Mouse (Mus musculus) lung, embryonic 14.5 days (tissue): ENCODE data around the gene Ror1. TPM values are rescaled to one million over a fixed set of nuclear protein-coding genes. Genes with fewer than 3 reads are reported as not detected.

Source experiments
- ATAC-seq: fragments of 200-750 bp; cut with Nextera tagmentation; 2 replicates; pipeline ENCODE4 v1.8.0; 2017; ENCODE audit warnings: mild to moderate bottlenecking, moderate TSS enrichment, moderate library complexity; ENCODE audit not compliant: insufficient read depth
- DNase-seq: peaks from one replicate; pipeline ENCODE4 v3.0.0-alpha.2; 2015
- H3K27ac ChIP-seq: fragments of 300-500 bp; sonication (generic); 2 replicates; pipeline ENCODE4 v1.5.1; 2014; ENCODE audit warnings: low read depth, mild to moderate bottlenecking, moderate library complexity
- H3K27me3 ChIP-seq: fragments of 300-500 bp; sonication (generic); 2 replicates; pipeline ENCODE4 v1.6.1; 2014; ENCODE audit warnings: low read length, control low read depth; ENCODE audit not compliant: insufficient read depth
- H3K36me3 ChIP-seq: fragments of 300-500 bp; sonication (generic); 2 replicates; pipeline ENCODE4 v1.6.1; 2014; ENCODE audit warnings: control low read depth; ENCODE audit not compliant: insufficient read depth
- H3K4me1 ChIP-seq: fragments of 300-500 bp; sonication (generic); 2 replicates; pipeline ENCODE4 v1.6.1; 2014; ENCODE audit warnings: antibody characterized with exemption, control low read depth; ENCODE audit not compliant: insufficient read depth
- H3K4me2 ChIP-seq: fragments of 300-500 bp; sonication (generic); 2 replicates; pipeline ENCODE4 v1.6.1; 2014; ENCODE audit warnings: mild to moderate bottlenecking
- H3K4me3 ChIP-seq: fragments of 300-500 bp; sonication (generic); 2 replicates; pipeline ENCODE4 v1.5.1; 2014; ENCODE audit warnings: low read depth, low read length
- H3K9ac ChIP-seq: fragments of 300-500 bp; sonication (generic); 2 replicates; pipeline ENCODE4 v1.6.1; 2014
- H3K9me3 ChIP-seq: fragments of 300-500 bp; sonication (generic); 2 replicates; pipeline ENCODE4 v1.6.1; 2016; ENCODE audit warnings: low read depth, low read length, control low read depth
- CTCF ChIP-seq: IDR thresholded peaks from 2 replicates; pipeline ENCODE4 v1.5.1; 2016; ENCODE audit warnings: antibody characterized with exemption, low read depth
- WGBS: fragments of 180-500 bp; shearing (Covaris S2); extraction: QIAGEN DNeasy Blood & Tissue Kit; methylation state at CpG from one replicate; pipeline ENCODE4 v1.1.7; 2014; 5-methylcytosine and 5-hydroxymethylcytosine counted together
- polyA plus RNA-seq: library from polyadenylated mRNA; unstranded; fragments of >200 nt; fragmentation: Nextera tagmentation; extraction: Ambion mirVana; gene quantifications from 2 replicates; pipeline ENCODE4 v1.2.1, GENCODE M21; 2014

Ror1 gene
- polyA plus RNA-seq, 1 experiment from 2014 or later = 23.8 TPM

GRCm38 (mm10) chr4:100126531-100127310 lies 31.1 kb downstream of the Ror1 start:
- whole genome bisulfite sequencing = 62% methylated on average over 12 of the region's 12 CpGs
- H3K4me2 ChIP-seq = no peak overlapping the region
- DNase-seq (no peak), ATAC-seq (no peak)
- no peaks in the 10 kb centered on the region for H3K9me3 ChIP-seq
- H3K9ac ChIP-seq = no peak overlapping the region
- no peak for TF ChIP-seq CTCF
- H3K36me3 ChIP-seq = peaks cover 8% of the 10 kb centered on the region
- H3K27me3 ChIP-seq = no peaks in the 10 kb centered on the region
- no peak overlapping the region for H3K4me3 ChIP-seq
- peaks cover 33% of the 10 kb centered on the region for H3K4me1 ChIP-seq
- peak overlapping the region; percentile 12; the same call in 1 of the 2 replicates for H3K27ac ChIP-seq

- H3K36me3 ChIP-seq = peaks cover 8% of the 10 kb centered on the region
- H3K4me3 ChIP-seq = no peak overlapping the region
- H3K9ac ChIP-seq = no peak overlapping the region
- no peaks in the 10 kb centered on the region for H3K27me3 ChIP-seq
- no peak for TF ChIP-seq CTCF
- H3K9me3 ChIP-seq = no peaks in the 10 kb centered on the region
- no peak overlapping the region for H3K4me2 ChIP-seq
- H3K27ac ChIP-seq = peak overlapping the region; percentile 62
- H3K4me1 ChIP-seq = peaks cover 35% of the 10 kb centered on the region
- ATAC-seq = 0 out of 2 replicates have a peak, but pooled peaks have one; percentile 9
- DNase-seq = no peak
- WGBS = 81% methylated on average over 12 of the region's 12 CpGs
Measured at GRCm38 (mm10) chr4:100128026-100128922, 32.7 kb downstream of the Ror1 start.

- Histone ChIP-seq H3K4me2 (peak overlapping the region; percentile 4; the same call in 1 of the 2 replicates), H3K4me1 (peaks cover 35% of the 10 kb centered on the region), H3K4me3 (no peak overlapping the region), H3K27me3 (no peaks in the 10 kb centered on the region), H3K9me3 (no peaks in the 10 kb centered on the region), H3K9ac (no peak overlapping the region), H3K27ac (peak overlapping the region; percentile 62), H3K36me3 (peaks cover 8% of the 10 kb centered on the region; the same call in 1 of the 2 replicates)
- no peak for TF ChIP-seq CTCF
- ATAC-seq = peak; percentile 56; the same call in 1 of the 2 replicates
- peak; percentile 90 for DNase-seq
- WGBS = 28% methylated on average over 5 of the region's 5 CpGs
Measured at GRCm38 (mm10) chr4:100129201-100129600, 33.6 kb downstream of the Ror1 start.

- TF ChIP-seq CTCF = no peak
- peaks cover 35% of the 10 kb centered on the region for H3K4me1 ChIP-seq
- no peaks in the 10 kb centered on the region for H3K27me3 ChIP-seq
- ATAC-seq (no peak; the same call in 1 of the 2 replicates), DNase-seq (peak; percentile 79)
- H3K27ac ChIP-seq = no peak overlapping the region
- no peak overlapping the region for H3K4me3 ChIP-seq
- no peak overlapping the region for H3K9ac ChIP-seq
- H3K4me2 ChIP-seq = no peak overlapping the region
- WGBS = 58% methylated on average over 3 of the region's 3 CpGs
- H3K36me3 ChIP-seq = peaks cover 8% of the 10 kb centered on the region; the same call in 1 of the 2 replicates
- no peaks in the 10 kb centered on the region for H3K9me3 ChIP-seq
Measured at GRCm38 (mm10) chr4:100130771-100131475, 35.3 kb downstream of the Ror1 start.

GRCm38 (mm10) chr4:100131488-100131887 lies 35.9 kb downstream of the Ror1 start:
- no peaks in the 10 kb centered on the region for H3K27me3 ChIP-seq
- 81% methylated on average over 2 of the region's 2 CpGs for WGBS
- H3K4me2 ChIP-seq = no peak overlapping the region
- no peak for ATAC-seq
- no peak overlapping the region for H3K27ac ChIP-seq
- no peaks in the 10 kb centered on the region for H3K9me3 ChIP-seq
- no peak for DNase-seq
- no peak for TF ChIP-seq CTCF
- H3K4me1 ChIP-seq = peaks cover 35% of the 10 kb centered on the region
- no peak overlapping the region for H3K9ac ChIP-seq
- H3K36me3 ChIP-seq = peaks cover 8% of the 10 kb centered on the region; the same call in 1 of the 2 replicates
- no peak overlapping the region for H3K4me3 ChIP-seq

- Histone ChIP-seq H3K27me3 (no peaks in the 10 kb centered on the region), H3K36me3 (peaks cover 8% of the 10 kb centered on the region; the same call in 1 of the 2 replicates), H3K4me3 (no peak overlapping the region), H3K9ac (no peak overlapping the region), H3K4me1 (peaks cover 35% of the 10 kb centered on the region), H3K9me3 (no peaks in the 10 kb centered on the region), H3K27ac (no peak overlapping the region), H3K4me2 (no peak overlapping the region)
- WGBS = 84% methylated on average over 3 of the region's 3 CpGs
- TF ChIP-seq CTCF = no peak
- no peak for DNase-seq
- ATAC-seq = no peak
Measured at GRCm38 (mm10) chr4:100132261-100132660, 36.7 kb downstream of the Ror1 start.
